Mouse (Mus musculus) heart, embryonic 15.5 days (tissue): ENCODE measurements around the gene Itpripl2. TPM values are rescaled to one million over a fixed set of nuclear protein-coding genes. Genes with fewer than 3 reads are reported as not detected.

Experiments used
- ATAC-seq: fragments of 200-750 bp; cut with Nextera tagmentation; replicated peaks from 2 replicates; pipeline ENCODE4 v1.8.0; 2017; ENCODE audit warnings: low read depth, moderate TSS enrichment; ENCODE audit not compliant: insufficient number of reproducible peaks, insufficient read depth, low FRiP score
- H3K27ac ChIP-seq: fragments of 300-500 bp; sonication (generic); 2 replicates; pipeline ENCODE4 v1.5.1; 2015; ENCODE audit warnings: mild to moderate bottlenecking, inconsistent platforms
- H3K27me3 ChIP-seq: fragments of 300-500 bp; sonication (generic); 2 replicates; pipeline ENCODE4 v1.6.1; 2015; ENCODE audit warnings: inconsistent platforms
- H3K36me3 ChIP-seq: fragments of 300-500 bp; sonication (generic); 2 replicates; pipeline ENCODE4 v1.6.1; 2015; ENCODE audit warnings: mild to moderate bottlenecking, inconsistent platforms
- H3K4me1 ChIP-seq: fragments of 300-500 bp; sonication (generic); replicated peaks from 2 replicates; pipeline ENCODE4 v1.6.1; 2015; ENCODE audit warnings: inconsistent platforms
- H3K4me2 ChIP-seq: fragments of 300-500 bp; sonication (generic); 2 replicates; pipeline ENCODE4 v1.6.1; 2015; ENCODE audit warnings: inconsistent platforms, mild to moderate bottlenecking, moderate library complexity
- H3K4me3 ChIP-seq: fragments of 300-500 bp; sonication (generic); 2 replicates; pipeline ENCODE4 v1.5.1; 2015; ENCODE audit warnings: mild to moderate bottlenecking, inconsistent platforms
- H3K9ac ChIP-seq: fragments of 300-500 bp; sonication (generic); 2 replicates; pipeline ENCODE4 v1.6.1; 2015; ENCODE audit warnings: mild to moderate bottlenecking, inconsistent platforms
- H3K9me3 ChIP-seq: fragments of 300-500 bp; sonication (generic); replicated peaks from 2 replicates; pipeline ENCODE4 v1.6.1; 2016; ENCODE audit warnings: inconsistent platforms
- WGBS: fragments of 180-500 bp; shearing (Covaris S2); methylation state at CpG from one replicate; pipeline ENCODE4 v1.1.7; 2015; ENCODE audit warnings: mixed read lengths; 5-methylcytosine and 5-hydroxymethylcytosine counted together
- polyA plus RNA-seq: library from polyadenylated mRNA; unstranded; fragments of >200 nt; fragmentation: Nextera tagmentation; extraction: Ambion mirVana; gene quantifications from 2 replicates; pipeline ENCODE4 v1.2.1, GENCODE M21; 2015

Itpripl2 gene
- polyA plus RNA-seq, 1 experiment from 2014 or later, result 4.8 TPM

- Histone ChIP-seq H3K4me3 (no peak overlapping the region), H3K4me1 (peaks cover 6% of the 10 kb centered on the region; the same call in 1 of the 2 replicates), H3K27me3 (no peaks in the 10 kb centered on the region), H3K9me3 (no peaks in the 10 kb centered on the region), H3K27ac (no peak overlapping the region; the same call in 1 of the 2 replicates), H3K4me2 (no peak overlapping the region), H3K36me3 (no peaks in the 10 kb centered on the region), H3K9ac (no peak overlapping the region)
- WGBS, result 49% methylated on average over 4 of the region's 4 CpGs
- no peak for ATAC-seq
Observed at GRCm38 (mm10) chr7:118503844-118504243, 12.1 kb upstream of the Itpripl2 start.

GRCm38 (mm10) chr7:118502333-118502732, 10.6 kb upstream of the Itpripl2 start:
- 69% methylated on average over 8 of the region's 8 CpGs for WGBS
- Histone ChIP-seq H3K27ac (no peak overlapping the region), H3K9ac (no peak overlapping the region), H3K36me3 (no peaks in the 10 kb centered on the region), H3K9me3 (no peaks in the 10 kb centered on the region), H3K4me2 (no peak overlapping the region), H3K4me3 (no peak overlapping the region), H3K4me1 (0 out of 2 replicates have a peak, but pooled peaks cover 2% of the 10 kb centered on the region), H3K27me3 (no peaks in the 10 kb centered on the region)
- no peak for ATAC-seq

DNA sequence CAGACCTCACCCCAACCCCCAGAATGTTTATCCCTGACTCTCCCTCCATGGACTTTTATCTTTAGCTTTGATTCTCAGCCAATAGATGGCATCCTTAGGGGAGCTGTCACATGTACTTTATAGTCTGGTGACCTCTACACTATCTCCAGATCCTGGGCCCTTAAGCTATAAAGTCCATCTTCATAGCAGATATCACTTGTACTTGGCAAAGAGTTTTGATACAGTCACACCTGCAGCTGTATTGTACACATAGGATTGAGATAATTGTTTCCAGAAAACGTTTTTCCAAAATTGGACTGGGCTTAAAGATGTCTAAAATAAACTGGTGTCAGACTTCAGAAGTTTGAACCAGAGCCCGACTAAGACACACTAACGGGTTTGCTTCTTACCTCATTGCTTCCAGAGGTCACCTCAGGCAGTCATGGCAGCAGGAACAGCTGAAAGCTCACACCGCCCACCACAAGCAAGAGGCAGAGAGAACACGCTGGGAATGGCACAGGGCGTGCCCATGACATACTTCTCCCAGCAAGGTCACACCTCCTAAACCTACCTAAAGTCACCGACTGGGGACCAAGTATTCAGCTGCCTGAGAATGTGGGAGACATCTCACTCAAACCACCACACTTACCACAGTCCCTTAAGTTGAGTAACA, 8.1 kb upstream of the Itpripl2 start:
- no peaks in the 10 kb centered on the region for H3K9me3 ChIP-seq
- no peaks in the 10 kb centered on the region for H3K27me3 ChIP-seq
- no peak overlapping the region for H3K9ac ChIP-seq
- no peak overlapping the region for H3K4me2 ChIP-seq
- ATAC-seq, result no peak
- 55% methylated on average over 7 of the region's 7 CpGs for WGBS
- 0 out of 2 replicates have a peak, but pooled peaks cover 2% of the 10 kb centered on the region for H3K4me1 ChIP-seq
- H3K27ac ChIP-seq, result no peak overlapping the region
- H3K4me3 ChIP-seq, result no peak overlapping the region
- no peaks in the 10 kb centered on the region for H3K36me3 ChIP-seq

GRCm38 (mm10) chr7:118498984-118499783, 7.4 kb upstream of the Itpripl2 start:
- Histone ChIP-seq H3K27ac (no peak overlapping the region), H3K36me3 (no peaks in the 10 kb centered on the region), H3K4me1 (0 out of 2 replicates have a peak, but pooled peaks cover 1% of the 10 kb centered on the region), H3K27me3 (no peaks in the 10 kb centered on the region), H3K4me2 (no peak overlapping the region), H3K9ac (no peak overlapping the region), H3K4me3 (no peak overlapping the region), H3K9me3 (no peaks in the 10 kb centered on the region)
- WGBS, result 75% methylated on average over 12 of the region's 12 CpGs
- ATAC-seq, result no peak

DNA sequence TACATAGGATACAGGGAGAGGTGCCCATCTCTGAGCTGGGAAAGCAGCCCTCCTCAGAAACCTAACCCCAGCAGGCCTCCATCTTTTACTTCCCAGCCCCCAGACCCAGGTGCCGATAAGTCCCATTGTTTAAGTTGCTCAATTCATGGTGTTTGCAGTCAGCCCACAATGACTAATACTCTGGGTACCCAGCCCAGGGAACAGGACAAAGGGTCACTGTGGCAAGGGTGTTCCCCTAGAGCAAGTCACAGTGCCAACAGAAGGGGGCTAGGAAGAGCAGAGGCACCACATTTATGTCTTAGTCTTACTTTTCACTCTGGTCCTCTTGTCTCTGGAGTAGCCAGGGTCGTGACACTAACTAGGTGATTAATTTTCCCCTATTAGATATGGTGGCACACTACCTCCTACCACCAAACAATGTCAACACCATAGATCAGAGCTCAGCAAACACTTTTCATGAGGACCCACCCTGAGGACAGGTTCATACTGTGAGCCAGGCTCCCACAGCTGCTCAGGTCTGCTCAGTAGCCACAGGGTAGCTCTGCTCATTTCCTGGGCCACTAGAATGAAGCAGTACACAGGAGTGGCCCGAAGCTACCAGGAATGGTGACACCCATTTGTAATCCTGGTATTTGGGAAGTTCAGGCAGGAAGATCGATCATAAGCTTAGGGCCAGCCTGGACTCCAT, 3.3 kb upstream of the Itpripl2 start:
- Histone ChIP-seq H3K4me1 (peaks cover 19% of the 10 kb centered on the region), H3K27me3 (peaks cover 10% of the 10 kb centered on the region), H3K4me3 (no peak overlapping the region), H3K36me3 (no peaks in the 10 kb centered on the region), H3K9me3 (no peaks in the 10 kb centered on the region), H3K9ac (no peak overlapping the region), H3K27ac (no peak overlapping the region), H3K4me2 (no peak overlapping the region)
- WGBS, result 79% methylated on average over 4 of the region's 4 CpGs
- no peak for ATAC-seq

GRCm38 (mm10) chr7:118493892-118494291, 2.1 kb upstream of the Itpripl2 start:
- Histone ChIP-seq H3K27ac (no peak overlapping the region), H3K4me3 (no peak overlapping the region), H3K27me3 (peaks cover 17% of the 10 kb centered on the region), H3K9me3 (no peaks in the 10 kb centered on the region), H3K9ac (no peak overlapping the region), H3K36me3 (0 out of 2 replicates have a peak, but pooled peaks cover 2% of the 10 kb centered on the region), H3K4me2 (no peak overlapping the region), H3K4me1 (peaks cover 27% of the 10 kb centered on the region)
- 65% methylated on average over 9 of the region's 9 CpGs for WGBS
- no peak for ATAC-seq

GRCm38 (mm10) chr7:118490666-118491430, 927 bp downstream of the Itpripl2 start:
- Histone ChIP-seq H3K4me3 (peak overlapping the region; percentile 68), H3K9me3 (no peaks in the 10 kb centered on the region), H3K4me1 (peaks cover 43% of the 10 kb centered on the region), H3K27me3 (peaks cover 17% of the 10 kb centered on the region), H3K9ac (peak overlapping the region; percentile 80), H3K36me3 (0 out of 2 replicates have a peak, but pooled peaks cover 5% of the 10 kb centered on the region), H3K27ac (peak overlapping the region; percentile 85), H3K4me2 (peak overlapping the region; percentile 84)
- 6% methylated on average over 67 of the region's 67 CpGs for WGBS
- peak; percentile 7; the same call in 1 of the 2 replicates for ATAC-seq

DNA sequence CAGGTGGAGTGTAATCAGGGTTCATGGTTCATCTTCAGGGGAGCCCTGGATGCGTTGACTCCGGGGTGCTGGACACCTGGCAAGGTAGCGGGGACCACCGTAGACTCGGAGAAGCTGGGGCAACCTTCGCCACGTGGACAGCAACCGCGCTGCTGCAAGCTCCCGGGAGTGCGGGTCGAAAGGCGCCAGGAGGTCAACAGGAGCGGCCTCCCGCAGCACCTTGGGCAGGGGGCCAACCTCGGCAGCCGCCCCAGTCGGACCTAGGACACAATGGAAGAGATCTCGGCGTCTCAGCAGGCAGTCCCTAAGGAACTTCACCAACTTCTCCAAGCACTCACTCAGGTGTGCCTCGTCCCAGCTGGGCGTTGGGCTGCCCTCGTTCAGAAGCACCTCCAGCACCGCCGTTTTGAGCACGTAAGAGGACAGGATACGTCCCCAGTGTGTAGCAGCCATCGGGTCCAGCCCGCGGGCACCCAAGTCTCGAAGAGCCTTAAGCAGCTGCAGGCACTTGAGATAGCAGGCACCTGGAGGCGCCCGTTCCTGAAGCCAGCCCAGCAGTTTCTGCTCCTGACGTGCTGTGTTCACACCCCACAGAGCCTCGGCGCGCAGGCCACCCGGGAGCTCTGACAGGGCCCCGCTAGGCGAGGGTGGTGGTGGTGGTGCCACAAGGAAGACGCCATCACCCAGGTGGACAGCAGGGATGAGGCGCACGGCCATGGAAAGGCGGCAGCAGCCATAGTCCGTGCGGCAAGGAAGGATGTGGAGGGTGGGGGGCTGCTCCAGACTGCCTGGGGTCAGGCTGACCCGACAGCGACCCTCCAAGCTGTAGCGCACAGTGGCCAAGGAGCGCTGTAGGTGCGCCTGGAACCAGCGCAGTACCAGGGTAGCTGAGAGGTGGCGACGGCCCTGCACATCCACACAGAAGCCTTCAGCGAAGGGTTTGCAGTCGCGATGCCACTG, 1.8 kb downstream of the Itpripl2 start:
- Histone ChIP-seq H3K36me3 (0 out of 2 replicates have a peak, but pooled peaks cover 5% of the 10 kb centered on the region), H3K27ac (no peak overlapping the region), H3K9me3 (no peaks in the 10 kb centered on the region), H3K4me1 (peaks cover 43% of the 10 kb centered on the region), H3K4me2 (peak overlapping the region; percentile 84), H3K9ac (peak overlapping the region; percentile 80), H3K4me3 (peak overlapping the region; percentile 68), H3K27me3 (peaks cover 17% of the 10 kb centered on the region)
- no peak for ATAC-seq
- WGBS, result 33% methylated on average over 57 of the region's 57 CpGs

GRCm38 (mm10) chr7:118488060-118488664, 3.6 kb downstream of the Itpripl2 start:
- no peaks in the 10 kb centered on the region for H3K9me3 ChIP-seq
- ATAC-seq, result no peak
- WGBS, result 25% methylated on average over 8 of the region's 8 CpGs
- peak overlapping the region; percentile 84 for H3K4me2 ChIP-seq
- peaks cover 17% of the 10 kb centered on the region for H3K27me3 ChIP-seq
- H3K9ac ChIP-seq, result no peak overlapping the region
- peak overlapping the region; percentile 68 for H3K4me3 ChIP-seq
- H3K36me3 ChIP-seq, result 0 out of 2 replicates have a peak, but pooled peaks cover 5% of the 10 kb centered on the region
- H3K4me1 ChIP-seq, result peaks cover 43% of the 10 kb centered on the region
- 0 out of 2 replicates have a peak overlapping the region, but pooled peaks have one; percentile 43 for H3K27ac ChIP-seq
